Mouse (Mus musculus) heart, postnatal 14 days (tissue): Measurements from ENCODE around the gene Ascl4. TPM values are rescaled to one million over a fixed set of nuclear protein-coding genes. Genes with fewer than 3 reads are reported as not detected.

Source experiments
- DNase-seq, 2 experiments: peaks; one replicate each; pipeline ENCODE4 v3.0.0; 2021 to 2022
- intact Hi-C: fragments of 180-260 bp; cut with DNase I; formaldehyde crosslinking; loops from one replicate; pipeline ENCODE4 v1.15.1; 2025
- total RNA-seq, 2 experiments: library from RNA; stranded (reverse); gene quantifications; 2 replicates each; pipeline ENCODE4 v1.2.3; 2021

The Ascl4 gene
- total RNA-seq, 2 experiments from 2014 or later = not detected

DNA sequence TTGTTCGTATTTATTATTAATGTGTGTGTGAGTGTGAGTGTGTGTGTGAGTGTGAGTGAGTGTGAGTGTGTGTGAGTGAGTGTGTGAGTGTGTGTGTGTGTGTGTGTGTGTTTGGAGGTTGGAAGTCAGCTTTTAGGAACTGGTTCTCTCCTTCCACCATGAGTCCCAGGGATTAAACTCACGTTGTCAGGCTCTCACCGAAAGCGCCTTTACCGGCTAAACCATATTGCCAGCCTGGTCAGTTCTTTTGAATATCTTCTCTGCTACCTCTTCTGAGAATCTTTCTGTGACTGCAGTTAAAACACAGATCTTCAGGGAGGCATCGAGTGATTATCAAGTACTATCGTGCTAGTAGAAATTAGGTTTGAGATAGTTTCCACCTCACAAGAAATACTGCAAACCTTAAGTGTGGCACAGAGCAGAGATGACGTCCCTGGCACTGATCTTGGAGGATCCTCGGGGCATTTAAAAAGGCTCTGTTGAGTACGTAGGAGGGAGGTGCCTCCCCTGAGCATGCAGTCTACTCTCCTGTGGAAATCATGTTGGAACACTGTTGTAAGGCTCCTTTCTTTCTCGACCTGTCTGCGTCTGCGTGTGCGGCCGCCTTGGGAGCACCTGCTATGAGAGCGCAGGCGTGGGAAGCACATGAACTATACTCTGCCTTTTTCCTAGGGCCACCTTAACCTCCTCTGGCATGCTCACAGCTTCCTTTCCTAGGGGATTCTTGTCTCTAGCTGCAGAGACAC, 40.1 kb downstream of the Ascl4 start:
- intact Hi-C loops = loop anchor here (1.0 to 10.0 kb wide), 4 partner anchors 95 to 496 kb away; no protein-coding TSS in a partner anchor
- no peak for DNase-seq

DNA sequence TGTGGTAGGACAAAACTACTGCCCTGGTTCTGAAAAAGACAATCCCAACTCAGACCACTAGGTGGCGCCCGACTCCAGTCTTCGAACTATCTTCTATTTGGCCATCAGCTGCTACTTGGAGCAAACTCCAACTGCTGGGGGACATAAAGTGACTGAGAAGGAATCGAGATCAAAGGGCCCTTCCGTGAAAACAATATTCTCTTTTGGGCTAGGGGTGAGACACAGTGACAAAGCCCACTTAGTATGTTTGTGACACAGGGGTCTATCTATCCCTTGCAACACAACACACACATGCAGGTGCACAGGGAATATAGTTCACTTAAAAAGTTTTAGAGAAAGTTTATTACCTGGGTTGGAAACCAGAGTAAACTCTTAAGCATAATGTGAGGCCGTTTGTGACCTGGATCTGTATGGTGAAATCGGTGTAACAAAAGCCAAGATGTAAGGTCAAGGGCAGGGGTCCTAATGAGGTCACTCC, 40.7 kb downstream of the Ascl4 start:
- intact Hi-C loops = loop anchor here (1.0 to 10.0 kb wide), 4 partner anchors 94 to 495 kb away; no protein-coding TSS in a partner anchor
- DNase-seq = peak; percentile 78 to 85

DNA sequence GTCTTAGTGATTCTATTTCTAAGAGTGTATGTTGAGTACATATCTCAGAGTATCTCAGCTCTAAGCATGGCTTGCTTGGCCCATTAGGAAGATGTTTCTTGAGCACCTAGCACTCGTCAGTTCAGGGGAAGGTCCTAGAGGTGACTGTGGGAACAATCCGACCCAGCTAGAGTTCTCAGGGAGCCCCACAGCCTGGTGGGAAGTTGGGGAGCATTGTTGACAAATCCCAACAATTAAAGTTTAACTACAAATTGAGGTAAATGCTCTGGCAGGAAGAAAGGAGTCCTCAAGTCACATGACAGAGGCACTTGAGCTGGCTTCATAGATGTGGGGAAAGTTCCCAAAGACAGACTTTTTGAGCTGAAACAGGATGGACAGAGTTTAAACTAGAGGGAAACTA, 41.2 kb downstream of the Ascl4 start:
- intact Hi-C loops = loop anchor here (1.0 to 10.0 kb wide), 4 partner anchors 94 to 495 kb away; no protein-coding TSS in a partner anchor

DNA sequence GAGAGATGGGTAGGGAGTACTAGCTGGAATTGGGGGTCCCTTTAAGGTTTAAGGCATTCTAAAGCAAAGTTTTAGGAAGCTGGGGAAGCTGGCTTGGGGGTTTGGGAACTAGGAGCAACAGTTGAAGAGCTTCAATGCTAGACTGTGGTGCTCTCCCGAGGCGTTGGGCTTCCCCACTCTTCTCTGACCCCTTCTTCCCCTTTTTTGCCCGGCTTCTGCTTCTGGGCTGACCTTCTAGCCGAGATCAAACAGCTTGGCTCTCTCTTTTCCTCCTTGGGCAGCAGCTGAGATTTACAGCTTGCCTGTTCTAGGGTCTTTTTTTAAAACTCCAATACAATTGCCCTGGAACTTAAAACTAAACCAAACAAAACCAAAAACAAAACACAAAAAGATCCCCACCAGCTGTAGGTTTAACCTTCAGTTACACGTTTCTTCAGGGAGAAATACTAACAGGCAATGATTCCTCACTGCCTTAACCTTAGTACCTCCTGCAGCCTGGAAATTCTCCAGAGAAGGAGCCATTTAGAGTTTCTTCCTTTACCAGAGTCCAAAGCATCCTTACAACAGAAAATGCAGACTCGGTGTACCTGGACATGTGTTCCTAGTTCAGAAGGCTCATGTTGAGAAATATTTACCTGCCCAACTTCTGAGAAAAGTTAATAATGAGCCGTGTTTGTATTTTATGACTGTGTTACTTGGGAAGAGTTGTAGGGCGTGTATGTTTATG, 42.6 kb downstream of the Ascl4 start:
- intact Hi-C loops = loop anchor here (5.0 to 10.0 kb wide), 3 partner anchors 92 to 325 kb away; no protein-coding TSS in a partner anchor
- no peak for DNase-seq

More for the DNA sequence above, 41.2 kb downstream of the Ascl4 start:
- no peak for DNase-seq

DNA sequence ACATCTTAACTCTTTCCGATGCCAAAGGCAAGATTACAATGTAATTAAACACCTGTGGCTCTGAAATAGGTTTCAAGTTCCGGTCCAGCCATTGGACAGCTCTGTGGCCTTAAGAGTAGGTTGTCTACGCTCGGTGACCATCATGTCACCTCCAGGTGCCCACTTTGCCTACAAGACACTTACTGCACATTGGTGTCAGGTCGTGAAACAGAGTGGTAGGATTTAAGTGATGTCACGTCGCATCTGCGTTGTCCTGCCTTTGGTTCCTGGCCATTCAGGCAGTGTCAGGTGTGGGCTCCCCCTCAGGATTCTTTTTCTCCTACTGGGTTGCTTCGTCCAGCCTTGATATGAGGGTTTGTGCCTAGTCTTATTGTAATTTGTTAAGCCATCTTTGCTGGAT, 44.3 kb downstream of the Ascl4 start:
- no peak for DNase-seq
- intact Hi-C loops = no loop called here

DNA sequence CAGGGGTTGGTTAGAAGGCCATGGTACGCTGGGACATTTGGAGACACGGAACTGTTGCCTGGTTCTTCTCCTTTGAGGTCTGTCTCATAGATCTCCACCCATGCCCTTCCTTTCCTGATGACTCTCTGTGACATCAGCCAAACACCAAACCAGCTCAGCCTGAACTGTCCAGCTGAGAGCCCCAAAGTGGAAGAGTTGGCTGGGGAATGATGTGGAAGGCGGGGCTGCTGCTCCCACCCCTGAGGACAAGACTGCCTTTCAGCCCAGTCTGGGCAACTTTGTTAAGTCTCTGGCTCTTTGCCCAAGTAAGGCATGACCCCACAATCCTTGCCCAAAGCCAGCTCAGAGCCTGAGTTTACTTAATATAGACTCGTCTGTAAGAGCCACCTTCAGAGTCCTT, 45.4 kb downstream of the Ascl4 start:
- DNase-seq = no peak
- intact Hi-C loops = no loop called here

DNA sequence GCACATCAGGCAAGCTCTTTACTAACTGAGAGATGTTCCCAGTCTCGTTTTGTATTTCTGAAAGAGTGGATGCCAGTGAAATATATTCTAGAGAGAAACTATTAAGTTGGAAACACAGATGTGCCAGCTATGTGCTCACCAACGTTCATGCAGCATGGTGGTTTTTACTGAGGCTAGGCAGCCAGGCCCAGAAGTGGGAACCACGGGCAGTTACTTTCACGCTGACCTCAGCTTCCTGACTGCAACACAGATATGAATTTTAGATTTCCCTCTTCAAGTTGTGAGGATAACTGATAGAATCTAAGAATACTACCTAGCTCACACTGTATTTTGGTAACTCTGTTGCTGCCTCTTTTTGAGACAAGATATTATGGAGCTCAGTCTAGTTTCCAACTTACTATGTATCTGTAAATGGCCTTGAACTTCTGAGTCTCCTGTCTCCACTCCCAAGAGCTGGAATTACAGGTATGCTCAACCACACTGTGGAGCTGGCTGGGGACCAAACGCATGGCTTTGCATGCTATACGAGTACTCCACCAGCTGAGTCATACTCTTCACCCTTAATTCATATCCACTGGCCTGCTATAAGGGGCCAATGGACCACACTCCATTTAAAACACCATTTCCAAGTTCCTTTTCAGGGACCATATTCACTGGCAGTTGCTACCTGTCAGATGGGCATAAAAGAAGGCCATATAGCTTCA, 62.1 kb downstream of the Ascl4 start:
- no peak for DNase-seq
- intact Hi-C loops = no loop called here

DNA sequence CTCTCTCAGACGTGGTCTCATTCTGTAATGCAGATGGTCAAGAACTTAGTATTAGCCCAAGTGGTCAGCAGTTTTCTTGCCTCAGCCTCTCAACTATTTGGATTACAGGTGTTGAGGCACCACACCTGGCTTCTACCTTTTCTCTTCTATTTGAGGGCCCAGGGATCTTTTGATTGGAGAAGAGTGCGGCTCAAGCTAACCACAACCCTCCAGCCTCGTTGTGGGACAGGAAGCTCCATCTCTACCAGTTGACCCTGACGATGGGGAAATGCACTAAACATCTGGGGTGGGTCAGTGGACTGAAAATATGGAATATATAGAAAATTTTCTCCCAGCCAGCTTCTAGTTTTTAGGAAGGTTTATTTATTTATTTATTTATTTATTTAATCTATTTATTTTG, 64.9 kb downstream of the Ascl4 start:
- no peak for DNase-seq
- intact Hi-C loops = no loop called here

DNA sequence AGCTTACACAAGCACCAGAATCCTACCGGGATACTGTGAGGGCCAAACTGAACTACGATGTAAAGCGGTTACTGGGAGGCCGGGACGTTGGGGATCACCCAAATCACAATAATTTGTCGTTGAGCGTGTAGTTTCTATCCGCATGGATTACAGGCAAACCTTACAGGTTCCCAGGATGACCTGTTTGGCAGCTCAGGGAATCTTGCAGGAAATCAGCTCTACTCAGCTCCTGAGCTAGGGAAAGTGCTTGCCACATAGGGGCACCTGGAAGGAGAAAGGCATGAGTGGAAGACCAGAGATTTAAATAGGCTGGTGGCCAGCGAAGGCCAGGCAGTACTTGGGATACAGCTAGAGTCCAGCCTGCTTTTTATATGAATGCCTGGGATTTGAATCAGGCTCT, 66.4 kb downstream of the Ascl4 start:
- intact Hi-C loops = no loop called here
- DNase-seq = no peak

DNA sequence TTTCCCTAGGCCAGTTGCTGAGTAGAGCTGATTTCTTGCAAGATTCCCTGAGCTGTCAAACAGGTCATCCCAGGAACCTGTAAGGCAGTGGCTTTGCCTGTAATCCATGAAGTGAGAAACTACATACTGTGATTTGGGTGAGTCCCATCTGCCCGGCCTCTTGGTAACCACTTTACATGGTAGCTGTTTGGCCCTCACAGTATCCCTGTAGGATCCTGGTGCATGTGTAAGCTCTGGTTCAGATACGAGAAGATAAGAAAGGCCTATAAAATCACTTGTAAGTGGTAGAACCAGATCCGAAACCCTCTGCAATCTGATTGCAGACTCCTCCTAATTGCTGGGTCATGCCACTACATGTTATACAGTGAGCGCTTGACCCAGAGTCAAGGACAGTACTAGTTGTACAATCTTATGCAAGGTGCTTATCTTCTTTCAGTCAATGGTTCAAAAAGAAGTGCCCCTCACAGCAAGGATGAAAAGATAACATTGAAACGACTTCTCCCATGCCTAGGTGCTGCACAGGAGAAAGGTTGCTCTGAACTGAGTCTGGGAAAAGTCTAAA, 67.1 kb downstream of the Ascl4 start:
- DNase-seq = no peak
- intact Hi-C loops = no loop called here

Other genes starting within 250 kb of the Ascl4 start
- gene Pwp1, start 98.2 kb upstream of the Ascl4 start, total RNA-seq = 10 to 100 TPM; 13.3 to 13.7 TPM
- gene Prdm4, start 10.5 kb upstream of the Ascl4 start, total RNA-seq = 10 to 100 TPM; 11.3 to 15.6 TPM
- 10 to 100 TPM; 71.2 to 73.5 TPM for gene Rtcb, start 30.1 kb downstream of the Ascl4 start, total RNA-seq
- not detected for gene Bpifc, start 84.2 kb downstream of the Ascl4 start, total RNA-seq
- 10 to 100 TPM; 14.4 to 15.3 TPM for gene Fbxo7, start 94.3 kb downstream of the Ascl4 start, total RNA-seq